Mouse (Mus musculus): ENCODE measurements around the gene Gm47791. TPM values are rescaled to one million over a fixed set of nuclear protein-coding genes. Genes with fewer than 3 reads are reported as not detected.

Gene Gm47791
- total RNA-seq, 2 experiments from 2014 or later, result not detected

DNA sequence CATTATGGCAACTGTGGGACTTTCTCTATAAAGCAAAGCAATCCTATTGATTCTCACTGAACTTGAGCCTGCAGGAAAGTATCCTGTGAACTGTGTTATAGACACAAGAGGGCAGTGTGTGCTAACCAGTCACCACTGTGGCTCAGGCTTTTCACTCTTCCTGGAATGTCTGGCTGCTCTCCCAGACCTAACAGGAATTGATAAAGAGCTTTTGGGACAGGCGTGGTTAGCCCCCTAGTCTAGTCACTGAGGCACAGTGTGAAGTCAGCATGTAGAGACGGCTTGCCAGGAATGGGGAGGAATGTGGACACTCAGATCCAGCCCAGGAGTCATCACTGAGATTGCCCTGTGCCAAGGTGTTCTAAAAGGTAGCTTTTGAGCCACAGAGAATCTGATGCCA is 16.4 kb upstream of the Gm47791 start:
- peak; percentile 47 for DNase-seq

DNA sequence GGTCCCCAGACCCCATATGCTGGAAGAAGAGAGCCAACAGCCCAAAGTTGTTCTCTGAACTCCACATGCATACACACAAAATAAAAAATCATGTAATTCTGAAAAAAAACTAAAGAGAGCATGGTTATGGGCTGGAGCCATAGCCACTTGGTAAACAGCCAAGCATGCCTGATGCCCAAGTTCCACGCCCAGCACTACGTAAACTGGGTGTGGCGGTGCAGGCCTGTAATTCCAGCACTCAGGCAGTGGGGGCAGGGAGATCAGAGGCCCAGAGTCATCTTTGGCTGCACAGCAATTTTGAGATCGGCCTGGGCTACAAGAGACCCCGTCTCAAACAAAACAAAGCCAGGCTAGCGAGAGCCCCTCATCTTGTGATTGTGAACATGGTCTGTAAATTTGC is 14.5 kb upstream of the Gm47791 start:
- no peak for DNase-seq

DNA sequence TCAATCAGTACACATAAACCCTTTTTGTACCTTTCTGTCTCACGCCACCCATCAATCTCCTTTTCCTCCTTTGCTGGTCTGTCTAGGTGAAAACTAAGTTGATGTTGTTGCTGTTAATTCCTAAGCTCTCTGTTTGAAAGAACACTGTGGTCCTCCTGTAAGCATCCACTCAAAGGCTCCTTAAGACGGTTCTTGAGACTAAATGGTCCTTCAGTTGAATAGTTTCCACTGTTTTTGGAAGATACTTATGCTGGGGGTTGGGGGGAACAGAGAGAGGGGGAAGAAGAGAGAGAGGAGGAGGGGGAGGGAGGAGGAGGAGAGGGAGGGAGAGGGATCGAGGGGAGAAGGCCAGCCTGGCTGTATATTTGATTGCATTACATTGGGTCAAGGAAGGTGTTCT is 12.5 kb upstream of the Gm47791 start:
- DNase-seq, result no peak

DNA sequence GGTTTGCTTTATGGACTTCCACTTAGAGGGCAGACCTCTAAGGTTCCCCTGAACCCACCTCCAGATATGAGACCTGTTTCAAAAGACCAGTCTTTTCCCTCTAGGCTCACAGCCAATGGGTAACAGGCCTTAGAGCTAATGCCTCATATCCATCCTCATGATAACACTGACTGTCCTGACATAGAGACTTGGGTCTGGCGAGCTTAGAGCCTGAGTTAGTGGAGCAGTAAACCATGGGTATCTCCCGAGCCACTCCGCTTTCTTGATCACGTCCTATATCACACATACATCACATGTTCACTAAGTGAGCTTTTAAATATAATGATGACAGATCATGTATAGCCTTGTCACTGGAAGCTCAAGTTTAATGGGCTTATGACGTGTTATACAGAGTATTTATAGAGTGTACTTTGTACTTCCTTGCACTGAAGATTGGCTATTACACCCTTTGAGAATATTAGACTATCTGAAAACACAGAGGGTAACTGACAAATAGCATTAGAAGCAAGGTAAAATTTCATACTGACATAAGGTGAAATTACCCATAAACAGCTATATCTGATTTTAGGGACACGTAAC is 8.4 kb upstream of the Gm47791 start:
- no peak for DNase-seq

DNA sequence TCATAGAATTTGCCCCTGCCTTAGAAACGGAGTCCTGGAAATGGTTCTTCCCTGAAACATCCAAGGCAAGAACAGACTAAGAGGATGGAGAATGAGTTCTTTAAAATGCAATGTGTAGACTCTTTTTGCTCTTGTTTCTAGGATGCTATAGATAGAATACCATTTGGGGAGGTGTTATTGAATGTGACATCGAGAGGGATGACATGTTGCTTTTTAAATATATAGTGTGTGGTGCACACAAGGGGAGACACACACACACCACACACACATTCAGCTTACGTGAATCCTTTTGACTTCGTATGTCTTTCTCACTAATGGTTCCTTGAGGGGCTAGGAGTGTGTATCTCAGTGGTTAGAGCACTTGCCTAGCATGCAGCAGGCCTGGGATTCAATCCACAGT is 4.2 kb upstream of the Gm47791 start:
- no peak for DNase-seq

DNA sequence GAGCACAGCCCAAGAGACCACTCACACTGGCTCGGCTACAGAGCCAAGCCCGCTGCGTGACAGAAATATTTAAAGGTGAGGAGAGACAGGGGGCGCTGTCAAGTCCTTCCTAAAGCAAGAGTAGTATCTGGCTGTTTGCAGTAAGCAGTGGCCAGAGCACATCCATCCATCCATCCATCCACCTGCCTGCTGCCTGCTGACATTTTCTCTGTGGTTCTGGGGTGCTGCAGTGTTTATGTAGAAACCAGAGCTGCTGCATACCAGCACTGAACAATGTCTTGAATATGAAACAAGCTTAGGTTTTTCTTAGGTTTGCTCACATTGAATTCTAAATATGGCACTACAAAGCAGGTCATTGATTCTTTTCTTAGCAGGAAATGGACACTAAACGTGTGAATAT is 2.2 kb upstream of the Gm47791 start:
- no peak for DNase-seq

DNA sequence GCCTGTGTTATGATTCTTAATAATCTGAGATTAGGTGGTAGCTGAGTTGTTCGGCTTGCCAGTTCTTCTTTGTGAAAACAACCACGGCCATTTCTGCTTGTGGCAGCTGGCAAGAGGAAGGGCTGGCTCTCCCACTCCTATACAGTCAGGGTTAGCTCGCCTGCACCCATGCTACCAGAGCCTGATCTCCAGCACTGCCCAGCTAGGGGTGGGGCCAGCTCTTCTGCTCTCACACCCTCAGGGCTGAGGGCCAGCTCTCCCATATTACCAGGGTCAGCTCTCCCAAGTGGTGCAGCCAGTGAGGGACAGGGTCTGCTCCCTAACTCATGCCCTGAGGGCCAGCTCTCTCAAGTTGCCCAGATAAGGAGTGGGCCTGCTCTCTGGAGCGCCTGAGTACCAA is 1.4 kb upstream of the Gm47791 start:
- DNase-seq, result no peak

DNA sequence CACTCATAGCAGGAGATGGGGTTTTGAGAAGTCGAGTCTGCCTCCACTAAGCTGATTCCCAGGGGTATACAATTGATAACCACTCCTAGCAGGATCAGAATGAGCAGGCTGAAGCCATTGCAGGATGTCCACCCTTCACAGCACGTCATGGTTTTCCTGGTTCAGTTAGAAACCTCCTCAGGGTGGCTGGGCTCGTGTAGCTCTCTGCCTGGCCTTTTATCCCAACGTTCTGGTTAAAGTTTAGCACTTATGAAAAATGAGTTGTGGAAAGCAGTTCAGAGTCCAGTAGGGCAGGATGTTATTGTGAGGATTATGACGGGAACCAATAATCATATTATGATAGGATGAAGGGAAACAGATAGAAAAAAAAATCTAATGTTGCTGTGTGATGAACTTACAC is 2.8 kb downstream of the Gm47791 start, which contains the start of gene Tm4sf20:
Gene Tm4sf20, minus strand, starts transcription at position 193 of the 400 bp plus-strand sequence.
- no peak for DNase-seq

DNA sequence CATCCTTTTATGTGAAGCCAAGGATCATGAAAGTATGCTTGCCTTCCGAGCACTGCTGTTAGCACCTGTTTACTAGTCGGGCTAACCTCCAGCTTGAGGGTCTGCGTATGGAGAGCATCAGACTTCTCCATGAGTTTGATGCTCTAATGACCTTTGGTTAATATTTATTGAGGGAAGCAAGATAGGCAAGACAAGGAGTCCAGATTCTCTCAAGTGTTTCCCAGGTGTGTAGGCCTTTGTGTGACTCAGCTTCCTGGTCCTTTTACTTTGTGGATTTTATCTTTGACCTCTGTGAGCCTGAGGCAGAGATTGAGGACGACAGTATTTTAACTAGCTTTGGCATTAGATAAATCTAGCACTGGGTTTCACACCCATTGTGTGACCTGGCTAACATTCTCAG is 4.4 kb downstream of the Gm47791 start:
- no peak for DNase-seq

DNA sequence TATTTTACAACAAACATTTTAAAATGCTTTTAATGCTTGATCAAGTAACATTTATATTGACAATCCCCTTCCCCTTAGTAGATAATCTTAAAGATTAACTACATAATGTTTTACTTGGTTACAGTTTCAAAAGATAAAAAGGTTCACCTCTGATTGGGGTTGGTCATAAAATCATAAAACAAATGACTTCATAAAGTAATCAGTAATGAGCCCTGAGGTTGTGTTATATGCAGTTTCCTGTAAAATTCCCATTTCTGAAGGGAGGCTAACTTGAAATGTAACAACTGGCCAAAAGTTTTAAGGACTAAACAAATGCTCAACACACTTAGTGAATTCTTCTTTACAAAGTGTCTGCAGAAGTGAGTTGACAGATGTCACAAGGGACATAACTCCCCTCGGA is 4.8 kb downstream of the Gm47791 start:
- no peak for DNase-seq

DNA sequence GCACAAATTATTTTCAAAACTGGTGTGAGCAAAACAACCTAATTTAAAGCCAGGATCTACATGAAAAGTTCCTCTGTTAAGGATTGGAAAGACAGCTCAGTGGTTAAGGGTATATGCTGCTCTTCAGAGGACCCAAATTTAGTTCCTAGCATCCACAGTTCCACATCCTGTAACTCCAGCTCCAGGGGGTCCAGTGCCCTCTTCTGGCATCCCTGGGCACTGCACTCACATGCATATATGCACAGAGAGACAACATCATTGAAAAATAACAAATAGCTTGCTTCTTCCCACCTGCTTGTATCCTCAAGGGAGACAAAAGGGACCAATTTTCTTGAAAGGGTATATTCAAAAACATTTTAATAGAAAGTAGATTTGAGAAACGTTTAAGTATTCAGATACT is 8.8 kb downstream of the Gm47791 start:
- DNase-seq, result no peak

DNA sequence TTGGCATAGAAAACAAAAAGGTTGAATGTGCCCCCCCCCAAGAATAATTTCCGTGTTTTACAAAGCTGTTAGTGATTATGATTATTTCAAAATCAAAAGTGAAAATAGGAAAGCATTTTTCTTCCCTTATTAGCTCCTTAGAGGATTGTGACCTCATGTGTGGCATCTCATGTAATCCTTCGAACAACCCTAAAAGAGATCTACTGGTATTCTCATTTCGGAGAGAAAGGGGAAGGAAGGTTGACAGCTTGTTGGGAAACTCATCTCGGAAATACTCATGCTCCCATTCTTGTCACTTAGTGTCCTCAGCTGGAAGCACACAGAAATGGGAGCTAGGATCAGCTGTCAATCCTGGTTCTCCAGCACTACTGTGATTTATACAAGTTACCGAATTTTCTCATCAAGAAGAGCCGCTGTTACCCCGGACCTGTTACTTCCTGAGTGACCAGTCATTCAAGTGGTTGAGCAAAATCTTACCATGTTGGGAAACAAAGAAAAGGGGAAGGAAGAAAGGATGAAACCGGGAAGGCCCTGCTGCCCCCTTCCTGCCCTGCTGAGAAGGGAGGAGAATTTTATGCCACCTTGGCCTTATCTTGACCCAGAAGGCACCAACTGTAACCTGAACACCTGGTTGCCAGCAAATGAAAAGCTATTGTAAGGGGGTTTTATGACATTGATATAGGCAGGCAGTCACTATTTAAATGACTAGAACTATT is 9.4 kb downstream of the Gm47791 start:
- DNase-seq, result no peak

DNA sequence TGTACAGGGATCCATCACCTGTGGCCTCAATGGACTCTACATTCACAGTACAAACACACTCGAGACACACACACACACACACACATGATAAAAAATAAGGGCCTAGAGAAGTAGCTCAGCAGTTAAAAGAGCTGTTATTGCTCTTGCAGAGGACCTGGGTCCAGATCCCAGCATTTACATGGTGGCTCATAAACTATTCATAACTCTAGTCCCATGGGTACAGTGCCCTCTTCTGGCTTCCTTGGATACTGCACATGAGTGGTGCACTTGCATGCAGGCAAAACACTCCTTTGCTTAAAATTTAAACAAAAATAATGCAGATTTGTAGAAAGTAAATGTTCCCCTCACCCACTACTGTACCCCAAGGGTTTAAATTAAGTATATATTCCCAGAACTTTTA is 11.5 kb downstream of the Gm47791 start:
- DNase-seq, result no peak

DNA sequence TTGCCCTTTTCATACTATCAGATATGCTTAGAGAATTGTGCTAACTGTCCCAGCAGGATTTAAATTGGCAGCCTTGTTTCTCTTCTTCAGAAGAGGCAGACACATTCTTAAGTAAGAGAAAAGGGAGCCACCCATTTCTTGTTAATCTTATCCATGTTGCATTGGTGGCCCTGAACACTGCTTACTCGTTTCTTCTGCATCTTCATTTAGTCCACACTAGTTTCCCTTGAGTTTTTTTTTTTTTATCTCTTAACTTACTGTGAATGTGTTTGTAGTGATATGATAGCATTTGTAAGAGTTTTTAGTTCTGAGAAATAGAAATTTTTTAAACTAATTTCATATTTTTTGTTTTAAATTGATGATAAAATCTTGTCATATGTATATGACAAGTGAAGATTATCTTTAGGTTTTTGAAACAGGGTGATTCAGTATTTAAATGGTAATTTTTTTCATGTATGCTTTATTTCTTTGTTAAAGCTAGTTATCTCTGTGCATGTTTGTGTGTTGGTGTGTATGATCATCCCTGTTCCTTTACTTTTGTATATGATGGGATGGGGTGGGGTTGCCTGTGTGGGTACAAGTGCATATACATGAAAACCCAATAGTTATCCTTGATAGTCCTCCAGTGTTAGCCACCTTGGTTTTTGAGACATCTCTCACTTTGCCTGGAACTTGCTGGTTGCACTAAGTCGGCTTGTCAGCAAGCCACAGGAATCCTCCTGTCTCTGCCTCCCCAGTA is 23.2 kb downstream of the Gm47791 start:
- DNase-seq, result no peak

DNA sequence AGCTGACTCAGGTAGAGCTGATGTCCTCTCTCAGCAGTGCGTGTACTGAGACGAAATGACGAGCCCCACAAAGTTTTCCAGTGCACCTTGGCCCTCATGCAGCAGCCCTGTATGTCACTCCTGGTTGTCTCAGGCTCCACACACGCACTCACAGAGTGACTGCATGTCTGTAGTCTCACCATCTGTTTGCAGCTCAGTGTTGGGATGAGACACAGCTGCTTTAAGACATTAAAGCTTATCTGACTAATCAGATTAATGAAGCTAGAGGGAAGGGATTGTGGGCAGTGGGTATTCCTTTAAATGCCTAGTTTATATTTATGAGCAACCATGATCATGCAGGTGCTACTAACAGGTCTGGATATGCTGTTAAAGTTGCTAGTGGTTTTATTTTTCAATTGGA is 24.6 kb downstream of the Gm47791 start:
- no peak for DNase-seq

DNA sequence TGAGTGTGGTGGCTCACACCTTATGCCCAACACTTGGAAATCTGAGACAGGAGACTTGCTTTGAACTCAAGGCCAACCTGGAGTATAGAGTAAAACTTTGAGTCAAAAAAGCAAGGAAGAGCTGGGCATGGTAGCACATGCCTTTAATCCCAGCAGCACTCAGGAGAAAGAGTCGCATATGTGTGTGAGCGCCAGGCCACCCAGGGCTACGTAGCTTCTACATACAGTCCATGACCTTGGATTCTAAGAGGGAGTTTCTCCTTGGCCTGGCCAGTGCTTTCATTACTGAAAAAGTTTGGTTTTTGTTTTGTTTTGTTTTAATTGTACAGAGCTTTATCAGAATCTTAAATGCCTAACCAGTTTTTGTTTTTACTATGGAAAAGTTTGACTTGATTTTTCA is 27.1 kb downstream of the Gm47791 start:
- DNase-seq, result no peak

DNA sequence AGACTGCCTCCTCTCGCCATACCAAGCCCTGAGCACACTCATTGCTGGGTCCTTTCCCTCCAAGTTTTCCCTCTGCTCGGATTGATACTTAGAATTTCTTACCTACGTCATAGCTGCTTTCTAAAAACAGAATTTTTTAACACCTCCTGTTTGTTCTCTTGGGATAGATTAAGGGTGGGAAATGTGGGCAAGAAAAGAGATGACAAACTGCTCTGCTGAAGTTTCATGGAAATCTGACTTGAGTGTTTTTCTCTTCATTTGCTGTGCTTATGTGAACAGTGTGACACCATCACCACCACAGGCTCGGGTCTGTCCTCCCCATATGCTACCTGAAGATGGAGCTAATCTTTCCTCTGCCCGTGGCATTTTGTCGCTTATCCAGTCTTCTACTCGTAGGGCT is 29.5 kb downstream of the Gm47791 start:
- no peak for DNase-seq

DNA sequence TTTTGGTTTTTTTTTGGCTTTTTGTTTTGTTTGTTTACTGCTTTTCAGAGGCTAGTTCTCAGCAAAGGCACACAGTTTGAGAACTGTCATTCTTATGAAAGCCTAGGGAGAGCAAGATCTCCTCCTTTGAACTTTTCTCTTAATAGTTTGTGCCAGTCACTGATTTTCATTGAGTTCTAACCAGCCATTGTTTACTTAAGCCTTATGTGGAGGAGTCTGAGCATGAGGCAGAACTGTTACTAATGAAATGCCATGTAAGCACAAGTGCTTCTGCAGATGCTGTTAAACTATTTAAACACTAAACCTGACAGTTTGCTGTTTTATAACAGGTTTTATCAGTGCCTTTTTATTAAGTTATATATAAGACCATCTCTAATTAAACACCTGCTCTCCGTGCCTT is 33.0 kb downstream of the Gm47791 start:
- DNase-seq, result no peak

DNA sequence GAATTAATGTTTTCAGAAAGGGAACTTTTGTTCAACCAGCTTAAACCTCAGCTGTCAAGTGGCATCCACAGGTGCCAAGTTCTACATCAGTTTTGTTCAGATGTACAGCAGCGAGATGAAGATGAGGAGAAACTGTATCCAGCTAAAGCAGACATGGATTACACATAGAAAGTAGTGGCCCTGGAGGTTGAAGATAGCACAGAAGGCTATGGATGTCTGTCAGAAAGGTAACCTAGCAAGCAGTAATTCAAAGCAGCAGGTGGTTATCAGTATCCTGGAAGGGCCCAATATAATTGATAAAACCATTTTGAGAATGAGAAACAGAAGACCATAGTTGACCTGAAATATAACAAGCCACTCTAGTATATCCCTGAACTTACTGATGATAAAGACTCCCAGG is 37.7 kb downstream of the Gm47791 start:
- no peak for DNase-seq

DNA sequence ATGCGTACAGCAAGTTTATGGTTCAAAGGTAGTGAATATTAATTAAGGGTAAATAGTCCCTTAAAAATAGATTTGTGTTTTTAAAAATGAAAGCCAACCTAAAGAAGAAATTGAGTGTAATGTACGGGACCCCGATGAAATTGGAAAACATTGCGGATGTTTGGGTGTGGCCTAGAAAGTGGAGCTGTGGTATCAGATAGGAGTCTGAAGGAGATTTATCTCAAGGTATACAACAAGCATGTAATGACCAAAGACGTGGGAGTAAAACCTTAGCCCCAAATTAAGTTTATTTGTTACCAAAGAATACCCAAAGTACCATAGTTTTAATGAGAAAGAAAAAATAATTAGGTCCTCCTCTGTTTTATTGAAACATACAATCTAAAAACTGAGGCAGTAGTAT is 44.6 kb downstream of the Gm47791 start:
- DNase-seq, result no peak

DNA sequence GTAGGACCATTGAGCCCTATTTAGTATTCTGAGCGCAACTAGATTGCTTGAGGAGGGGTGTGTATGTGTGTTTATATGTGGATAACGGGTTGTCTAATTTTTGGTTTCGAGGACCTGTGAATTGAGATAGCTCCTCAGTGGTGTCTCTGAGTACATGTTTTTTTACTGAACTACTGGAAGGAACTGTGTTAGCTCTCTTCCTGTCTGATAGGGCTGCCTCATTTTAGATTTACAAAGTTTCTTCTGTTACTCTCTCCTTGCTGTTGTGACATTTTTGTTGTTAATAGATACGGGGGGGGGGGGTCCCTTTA is 45.2 kb downstream of the Gm47791 start:
- DNase-seq, result no peak

DNA sequence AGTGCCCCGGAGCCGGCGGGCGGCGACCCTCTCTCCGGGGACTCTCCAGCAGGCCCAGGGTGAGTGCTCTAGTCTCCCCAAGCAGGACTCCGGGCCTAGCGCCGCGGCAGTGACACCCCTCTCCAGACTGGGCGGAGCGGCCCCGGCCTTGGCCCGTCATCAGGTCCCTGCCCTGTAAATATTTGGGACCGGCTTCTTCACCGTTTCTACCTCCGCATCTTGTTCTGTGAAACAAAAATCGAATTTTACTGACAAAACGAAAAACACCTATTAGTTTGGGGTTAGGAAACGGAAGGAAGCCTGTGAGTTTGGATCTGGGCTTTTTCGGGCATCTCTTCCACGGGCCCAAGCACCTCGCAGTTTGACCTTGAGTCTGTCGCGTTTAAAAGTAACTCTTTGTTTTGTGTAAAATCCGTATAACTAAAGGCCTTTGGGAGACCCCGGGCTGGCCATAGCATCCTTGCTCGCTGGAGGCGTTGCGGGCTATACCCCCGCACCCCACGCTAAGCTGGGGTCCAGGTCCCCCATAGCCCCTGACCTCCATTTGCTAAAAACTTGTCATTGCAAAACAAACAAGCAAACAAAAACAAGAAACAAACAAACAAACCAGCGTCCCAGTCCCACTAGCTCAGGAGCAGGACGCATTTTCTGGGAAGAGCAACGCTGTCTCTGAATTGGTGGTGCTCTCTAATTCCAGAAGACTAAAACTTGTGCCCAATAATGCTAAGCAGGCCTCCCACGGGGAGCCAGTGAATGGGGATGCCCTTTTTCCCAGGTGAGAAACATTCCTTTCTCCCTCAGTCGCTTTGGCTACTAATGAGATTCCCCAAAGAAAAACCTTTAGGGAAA is 45.8 kb downstream of the Gm47791 start:
- no peak for DNase-seq

All from gastrocnemius, postnatal 25 days (tissue).